In the genomic region with DNA sequence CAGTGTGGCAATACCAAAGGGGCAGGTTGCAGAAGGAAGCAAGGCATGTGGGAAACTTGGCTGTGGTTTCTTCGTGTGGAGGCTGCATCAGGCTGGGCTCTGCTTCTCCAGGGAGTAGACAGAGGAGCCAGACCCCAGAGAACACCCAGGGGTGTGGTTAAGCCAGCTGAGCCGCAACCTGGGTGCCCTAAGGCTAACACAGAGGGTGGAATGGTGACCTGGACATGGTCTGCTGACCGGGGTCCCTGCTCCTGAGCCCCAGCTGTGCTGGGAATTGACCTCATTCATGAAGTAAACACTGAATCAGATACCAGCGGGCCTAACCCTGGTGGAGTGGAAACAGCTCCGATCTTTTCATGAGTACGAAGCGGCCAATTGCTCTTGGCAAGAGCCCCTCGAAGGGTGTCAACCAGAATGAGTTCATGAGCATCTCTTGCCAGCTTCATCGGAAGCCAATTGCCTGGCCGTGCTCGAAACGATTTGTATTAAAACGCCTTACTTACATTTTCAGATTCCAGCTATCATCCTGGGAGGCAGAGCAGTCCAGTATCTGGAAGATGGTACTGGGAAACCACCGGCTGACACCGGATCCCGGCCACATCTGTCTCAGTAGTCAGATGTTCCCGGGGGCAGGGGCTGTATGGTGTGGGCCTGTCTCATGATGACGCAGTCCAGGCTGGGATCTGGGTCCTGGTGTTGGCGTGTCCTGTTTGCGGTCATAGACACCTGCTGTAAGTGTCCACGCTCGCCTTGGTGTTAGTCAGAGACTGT, we compare ENCODE assay signal across 10 mouse cellular contexts.
A peak's percentile ranks its signal among the peaks of the same experiment; 100 is the strongest.
DNase-seq lines count a peak whose midpoint lies in the region; ATAC-seq and TF ChIP-seq lines count a peak whose summit lies in the region.
"Had no signal": no experiment of that assay in that cellular context is flagged by ENCODE, and none has a peak within 500 bp of the region (broad histone marks: within the 10 kb centered on the region; RNA-seq: fewer than 3 reads in every experiment).

No protein-coding gene starts in this region.

- no peak for TF ChIP-seq CTCF in lung, adult 2 months (IDR thresholded peaks at IDR 0.05; ENCODE audit: insufficient read depth, low read length)

- TF ChIP-seq POLR2A in lung, adult 2 months (IDR thresholded peaks at IDR 0.05; ENCODE audit: borderline replicate concordance, extremely low read depth, low read depth, low read length) = no peak

- no peaks in the 10 kb centered on the region for H3K4me1 ChIP-seq in lung, adult 2 months (ENCODE audit: control insufficient read depth, insufficient read depth, low read length)

- no peak overlapping the region for H3K4me3 ChIP-seq in lung, adult 2 months (replicated peaks; ENCODE audit: extremely low read depth, low read depth, low read length)

- 67% methylated on average over 22 of the region's 22 CpGs for WGBS in lung, adult 2 months

- ATAC-seq in frontal cortex, adult (ENCODE audit: low TSS enrichment) = 0 out of 2 replicates have a peak, but pooled peaks have one; percentile 31
- ATAC-seq: liver, postnatal 0 days had no signal

- DNase-seq in frontal cortex, postnatal 14 days (ENCODE audit: low spot score in 2 of 2) = no peak
- DNase-seq in Muller cell, postnatal 12 days (ENCODE audit: inconsistent ontology term) = peak; percentile 44
- peak; percentile 59 for DNase-seq in gastrocnemius, postnatal 10 days
- DNase-seq in lung, adult 2 months = peak; percentile 19
- DNase-seq in spleen, adult 18-20 months = no peak
- DNase-seq in right cerebral cortex, adult 2 months (ENCODE audit: low spot score in 2 of 2) = no peak
- no peak for DNase-seq in kidney, adult 8-10 months
- DNase-seq: adrenal gland, postnatal 36 days; liver, postnatal 0 days had no signal

Comparison
In these comparisons a context has a peak if more than half of its experiments do, and no peak if none do; other contexts are left out.
1. DNase-seq: peak in Muller cell, postnatal 12 days (single experiment), gastrocnemius, postnatal 10 days (single experiment) and lung, adult 2 months (single experiment); none in frontal cortex, postnatal 14 days (0 of 2), spleen, adult 18-20 months (0 of 2), right cerebral cortex, adult 2 months (0 of 2) and kidney, adult 8-10 months (0 of 2).